Mouse (Mus musculus) leukemia stem cell, adult 10-12 weeks (primary cell): ENCODE data around the gene Cfi. TPM values are rescaled to one million over a fixed set of nuclear protein-coding genes. Genes with fewer than 3 reads are reported as not detected.

Experiments
- polyA plus RNA-seq: library from polyadenylated mRNA; stranded (reverse); fragments of >175 nt; gene quantifications from 2 replicates; pipeline ENCODE4 v1.2.3, GENCODE M21; 2012; ENCODE audit warnings: low replicate concordance

The Cfi gene
- polyA plus RNA-seq = not detected in 2 replicates

GRCm38 (mm10) chr3:129835388-129835934, at the start of gene Cfi:
Cfi (plus strand) TSS chr3:129835884.

GRCm38 (mm10) chr3:129803765-129804164, 31.9 kb upstream of the Cfi start, which contains the start of gene Lrit3:
Lrit3 (minus strand) TSS chr3:129804030.

DNA sequence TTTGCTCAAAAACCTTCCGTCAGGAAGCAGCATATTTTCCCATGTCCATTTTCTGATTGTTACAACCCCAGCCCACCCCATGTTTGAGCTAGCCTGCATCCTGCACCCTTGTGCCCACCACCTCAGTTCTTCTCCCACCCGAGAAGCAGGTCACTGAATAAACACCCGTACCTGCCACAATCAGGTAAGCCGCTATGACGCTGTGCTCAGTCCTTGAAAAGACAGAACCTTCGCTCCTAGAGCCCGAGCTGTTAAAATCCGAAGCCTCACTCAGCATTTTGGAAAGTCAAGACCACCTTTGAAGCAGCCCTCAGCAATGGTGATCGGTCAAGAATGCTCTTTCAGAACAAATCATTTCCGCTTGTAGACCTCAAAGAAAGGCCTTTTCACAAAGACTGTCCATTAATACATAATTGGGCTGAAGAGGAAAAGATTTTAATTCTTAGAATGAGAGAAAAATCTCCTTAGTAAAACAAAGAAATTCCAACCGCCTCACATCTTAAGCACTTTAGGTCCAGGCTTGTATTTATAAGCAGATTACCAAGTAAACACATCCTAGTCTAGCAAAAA, 13.4 kb upstream of the Cfi start, which contains the start of gene Rrh:
Rrh (minus strand) TSS at position 382 of the 570 bp plus-strand sequence.

DNA sequence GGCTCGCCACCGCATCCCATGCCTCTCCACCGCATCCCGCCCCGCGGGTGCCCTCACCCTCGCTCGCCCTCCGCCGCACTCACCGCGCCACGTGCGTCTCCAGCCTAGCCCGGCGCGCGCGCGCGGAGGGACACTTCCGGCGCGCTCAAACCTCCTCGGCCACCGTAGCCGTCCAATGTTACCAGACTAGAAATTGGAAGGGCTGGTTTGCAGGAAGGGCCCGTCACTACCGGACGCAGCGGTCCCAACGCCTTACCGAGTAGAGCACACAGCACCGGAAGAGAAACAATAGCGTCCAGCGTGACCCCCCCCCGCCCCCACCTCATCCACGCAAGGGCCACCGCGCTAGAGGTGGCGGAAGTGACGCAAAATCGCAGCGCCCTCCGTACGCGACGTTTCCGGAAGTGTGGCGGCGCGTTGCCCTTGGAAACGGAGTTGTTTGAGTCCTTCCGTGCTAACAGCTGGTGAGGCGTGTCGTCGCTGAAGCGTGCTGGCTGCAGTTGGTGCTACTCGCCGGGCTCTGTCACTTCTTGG, 4.6 kb upstream of the Cfi start, which contains the start of gene Gar1:
Gar1 (minus strand) TSS at position 362 of the 534 bp plus-strand sequence.

GRCm38 (mm10) chr3:129878405-129879021, 42.8 kb downstream of the Cfi start, which contains the start of gene Pla2g12a:
Pla2g12a (plus strand) TSS chr3:129878606.

DNA sequence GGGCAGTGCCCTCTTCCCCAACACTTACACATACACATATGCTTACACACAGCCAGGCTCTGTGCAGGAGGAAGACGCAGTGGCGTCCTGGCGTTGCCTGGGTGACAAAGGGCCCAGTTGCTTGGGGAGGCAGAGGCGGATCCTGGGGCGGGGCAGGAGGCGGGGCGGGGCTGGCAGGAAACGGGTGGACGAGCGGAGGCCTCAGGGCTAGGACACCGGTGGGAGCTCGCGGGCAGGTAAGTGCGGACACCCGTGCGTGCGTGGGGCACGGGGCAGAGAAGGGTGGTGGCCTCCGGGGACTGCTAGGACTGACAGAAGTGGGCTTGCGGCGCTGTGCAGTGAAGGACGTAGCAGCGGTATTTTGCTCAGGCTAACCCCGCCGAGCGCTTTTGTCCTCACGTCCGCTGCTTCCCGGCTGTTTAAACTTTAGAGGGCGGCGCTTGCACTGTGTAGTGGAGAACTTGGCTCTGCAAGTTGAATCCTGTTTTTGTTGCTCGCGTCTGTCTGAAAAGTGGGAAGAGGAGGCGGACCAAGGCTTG, 65.7 kb downstream of the Cfi start, which contains the start of gene Casp6:
Casp6 (plus strand) TSS at position 155 of the 539 bp plus-strand sequence.

Other genes with a start within 250 kb of the Cfi start
- gene Egf, start 80.6 kb upstream of the Cfi start, polyA plus RNA-seq = 0.66 and 2.0 TPM in 2 replicates
- gene Lrit3, start 31.9 kb upstream of the Cfi start, polyA plus RNA-seq = not detected in 2 replicates
- not detected in 2 replicates for gene Rrh, start 13.3 kb upstream of the Cfi start, polyA plus RNA-seq
- 57.5 and 110 TPM in 2 replicates for gene Gar1, start 4.5 kb upstream of the Cfi start, polyA plus RNA-seq
- gene Pla2g12a, start 42.7 kb downstream of the Cfi start, polyA plus RNA-seq = 129 and 245 TPM in 2 replicates
- gene Casp6, start 65.5 kb downstream of the Cfi start, polyA plus RNA-seq = 4.1 and 9.3 TPM in 2 replicates
- 5.4 and 6.5 TPM in 2 replicates for gene Mcub, start 134.3 kb downstream of the Cfi start, polyA plus RNA-seq
- gene Sec24b, start 225.7 kb downstream of the Cfi start, polyA plus RNA-seq = 35.2 and 105 TPM in 2 replicates